Mouse (Mus musculus) midbrain, embryonic 14.5 days (tissue): ENCODE results near the gene Fbxo6. TPM values are rescaled to one million over a fixed set of nuclear protein-coding genes. Genes with fewer than 3 reads are reported as not detected.

ENCODE experiments used
- ATAC-seq: fragments of 200-750 bp; cut with Nextera tagmentation; 2 replicates; pipeline ENCODE4 v1.8.0; 2017; ENCODE audit warnings: moderate number of reproducible peaks, moderate library complexity; ENCODE audit not compliant: low FRiP score, low TSS enrichment
- DNase-seq: peaks from one replicate; pipeline ENCODE4 v3.0.0-alpha.2; 2015
- H3K27ac ChIP-seq: fragments of 300-500 bp; sonication (generic); replicated peaks from 2 replicates; pipeline ENCODE4 v1.5.1; 2014; ENCODE audit warnings: mild to moderate bottlenecking, low read depth, low read length, moderate library complexity
- H3K27me3 ChIP-seq: fragments of 300-500 bp; sonication (generic); 2 replicates; pipeline ENCODE4 v1.6.1; 2014; ENCODE audit warnings: low read length, control low read depth, mixed read lengths; ENCODE audit not compliant: control insufficient read depth, insufficient read depth
- H3K36me3 ChIP-seq: fragments of 300-500 bp; sonication (generic); 2 replicates; pipeline ENCODE4 v1.6.1; 2014; ENCODE audit warnings: low read length, control low read depth; ENCODE audit not compliant: control insufficient read depth, insufficient read depth
- H3K4me1 ChIP-seq: fragments of 300-500 bp; sonication (generic); 2 replicates; pipeline ENCODE4 v1.6.1; 2014; ENCODE audit warnings: mild to moderate bottlenecking, antibody characterized with exemption, low read length, control low read depth; ENCODE audit not compliant: control insufficient read depth, insufficient read depth
- H3K4me2 ChIP-seq: fragments of 300-500 bp; sonication (generic); 2 replicates; pipeline ENCODE4 v1.6.1; 2014; ENCODE audit warnings: mild to moderate bottlenecking, low read length, moderate library complexity
- H3K4me3 ChIP-seq: fragments of 300-500 bp; sonication (generic); replicated peaks from 2 replicates; pipeline ENCODE4 v1.5.1; 2014; ENCODE audit warnings: low read depth, low read length
- H3K9ac ChIP-seq: fragments of 300-500 bp; sonication (generic); replicated peaks from 2 replicates; pipeline ENCODE4 v1.6.1; 2014; ENCODE audit warnings: mild to moderate bottlenecking, low read length, moderate library complexity
- H3K9me3 ChIP-seq: fragments of 300-500 bp; sonication (generic); 2 replicates; pipeline ENCODE4 v1.6.1; 2016; ENCODE audit warnings: low read length, control low read depth, mixed read lengths; ENCODE audit not compliant: control insufficient read depth
- WGBS: fragments of 180-500 bp; shearing (Covaris S2); extraction: QIAGEN DNeasy Blood & Tissue Kit; methylation state at CpG from one replicate; pipeline ENCODE4 v1.1.7; 2014; 5-methylcytosine and 5-hydroxymethylcytosine counted together
- polyA plus RNA-seq: library from polyadenylated mRNA; unstranded; fragments of >200 nt; fragmentation: Nextera tagmentation; extraction: Ambion mirVana; gene quantifications from 2 replicates; pipeline ENCODE4 v1.2.1, GENCODE M21; 2014

Fbxo6 gene
- polyA plus RNA-seq, 1 experiment from 2014 or later: 18.7 TPM

DNA sequence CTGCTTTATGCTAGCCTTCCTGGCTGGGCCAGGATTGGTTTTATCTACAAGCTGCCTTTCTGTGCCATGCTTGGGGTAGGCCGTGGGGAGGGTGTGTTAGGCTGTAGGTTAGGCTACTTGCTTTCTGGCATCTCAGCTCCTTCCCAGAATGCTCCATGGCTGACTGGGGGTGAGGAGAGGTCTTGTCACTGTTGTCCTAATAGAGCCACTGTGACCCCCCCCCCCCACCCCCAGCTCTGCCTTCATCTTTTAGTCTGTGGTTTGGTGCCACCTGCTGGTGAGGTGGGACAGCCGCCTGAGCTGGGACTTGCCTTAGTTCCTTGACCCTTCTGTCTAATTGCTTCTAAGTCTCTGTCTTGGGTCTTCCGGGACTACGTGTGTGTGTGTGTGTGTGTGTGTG lies 15.0 kb upstream of the Fbxo6 start:
- H3K36me3 ChIP-seq: no peaks in the 10 kb centered on the region
- H3K4me1 ChIP-seq: peaks cover 15% of the 10 kb centered on the region
- peak overlapping the region; percentile 31 for H3K4me2 ChIP-seq
- peak; percentile 80 for DNase-seq
- H3K4me3 ChIP-seq: no peak overlapping the region
- no peaks in the 10 kb centered on the region for H3K9me3 ChIP-seq
- 15% methylated on average over 4 of the region's 4 CpGs for WGBS
- H3K9ac ChIP-seq: no peak overlapping the region
- peaks cover 55% of the 10 kb centered on the region for H3K27me3 ChIP-seq
- 0 out of 2 replicates have a peak overlapping the region, but pooled peaks have one; percentile 52 for H3K27ac ChIP-seq
- ATAC-seq: 0 out of 2 replicates have a peak, but pooled peaks have one; percentile 32

- Histone ChIP-seq H3K4me2 (peak overlapping the region; percentile 31), H3K9me3 (no peaks in the 10 kb centered on the region), H3K4me1 (peaks cover 15% of the 10 kb centered on the region), H3K9ac (no peak overlapping the region), H3K4me3 (no peak overlapping the region), H3K27ac (no peak overlapping the region), H3K36me3 (no peaks in the 10 kb centered on the region), H3K27me3 (peaks cover 61% of the 10 kb centered on the region)
- ATAC-seq (peak; percentile 38), DNase-seq (peak; percentile 64)
- WGBS: 3% methylated on average over 10 of the region's 10 CpGs
These were observed 14.5 kb upstream of the Fbxo6 start for GRCm38 (mm10) chr4:148166431-148166830.

- DNase-seq: no peak
- no peak overlapping the region for H3K4me3 ChIP-seq
- no peak overlapping the region for H3K9ac ChIP-seq
These were observed 13.6 kb upstream of the Fbxo6 start for GRCm38 (mm10) chr4:148165551-148165950.

GRCm38 (mm10) chr4:148164461-148164860 lies 12.5 kb upstream of the Fbxo6 start:
- H3K27ac ChIP-seq: no peak overlapping the region
- peaks cover 58% of the 10 kb centered on the region for H3K27me3 ChIP-seq
- DNase-seq (no peak), ATAC-seq (no peak)
- no peaks in the 10 kb centered on the region for H3K36me3 ChIP-seq
- WGBS: under 1% methylated on average over 16 of the region's 16 CpGs
- no peaks in the 10 kb centered on the region for H3K9me3 ChIP-seq
- H3K4me2 ChIP-seq: peak overlapping the region; percentile 53
- H3K4me1 ChIP-seq: peaks cover 22% of the 10 kb centered on the region
- H3K4me3 ChIP-seq: peak overlapping the region; percentile 25
- peak overlapping the region; percentile 43; the same call in 1 of the 2 replicates for H3K9ac ChIP-seq

More at GRCm38 (mm10) chr4:148165551-148165950, 13.6 kb upstream of the Fbxo6 start:
- no peak for ATAC-seq
- Histone ChIP-seq H3K9me3 (no peaks in the 10 kb centered on the region), H3K4me1 (peaks cover 19% of the 10 kb centered on the region), H3K36me3 (no peaks in the 10 kb centered on the region), H3K4me2 (no peak overlapping the region), H3K27ac (no peak overlapping the region), H3K27me3 (peaks cover 66% of the 10 kb centered on the region)
- 5% methylated on average over 17 of the region's 17 CpGs for WGBS

DNA sequence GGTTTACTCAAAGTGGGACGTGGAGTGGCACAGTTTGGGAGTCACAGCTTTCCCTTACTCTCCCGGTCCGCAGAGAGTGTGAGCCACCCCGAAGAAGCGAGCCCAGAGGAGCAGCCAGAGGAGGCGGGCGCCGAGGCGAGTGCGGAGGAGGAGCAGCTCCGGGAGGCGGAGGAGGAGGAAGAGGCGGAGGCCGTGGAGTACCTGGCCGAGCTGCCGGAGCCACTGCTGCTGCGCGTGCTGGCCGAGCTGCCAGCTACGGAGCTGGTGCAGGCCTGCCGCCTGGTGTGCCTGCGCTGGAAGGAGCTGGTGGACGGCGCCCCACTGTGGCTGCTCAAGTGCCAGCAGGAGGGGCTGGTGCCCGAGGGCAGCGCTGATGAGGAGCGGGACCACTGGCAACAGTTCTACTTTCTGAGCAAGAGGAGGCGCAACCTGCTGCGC lies 12.1 kb upstream of the Fbxo6 start:
- H3K4me2 ChIP-seq: peak overlapping the region; percentile 53
- ATAC-seq: no peak
- H3K27me3 ChIP-seq: peaks cover 57% of the 10 kb centered on the region
- no peak overlapping the region for H3K27ac ChIP-seq
- H3K36me3 ChIP-seq: no peaks in the 10 kb centered on the region
- peaks cover 22% of the 10 kb centered on the region for H3K4me1 ChIP-seq
- WGBS: under 1% methylated on average over 29 of the region's 29 CpGs
- peak overlapping the region; percentile 25 for H3K4me3 ChIP-seq
- DNase-seq: peak; percentile 87
- no peaks in the 10 kb centered on the region for H3K9me3 ChIP-seq
- H3K9ac ChIP-seq: peak overlapping the region; percentile 43; the same call in 1 of the 2 replicates

GRCm38 (mm10) chr4:148160436-148161390 lies 8.8 kb upstream of the Fbxo6 start, which contains the start of the genes Fbxo44 and Fbxo2:
Gene Fbxo44, minus strand, starts transcription at chr4:148160482.
Gene Fbxo2, plus strand, starts transcription at chr4:148160621.
- no peaks in the 10 kb centered on the region for H3K9me3 ChIP-seq
- DNase-seq (peak; percentile 81), ATAC-seq (peak; percentile 66)
- peaks cover 26% of the 10 kb centered on the region for H3K36me3 ChIP-seq
- peak within 1 kb of the TSS; percentile 92 for H3K27ac ChIP-seq
- WGBS: under 1% methylated on average over 43 of the region's 43 CpGs
- H3K27me3 ChIP-seq: peaks cover 40% of the 10 kb centered on the region
- H3K9ac ChIP-seq: peak within 1 kb of the TSS; percentile 90
- H3K4me2 ChIP-seq: peak within 1 kb of the TSS; percentile 82
- peaks cover 30% of the 10 kb centered on the region for H3K4me1 ChIP-seq
- peak within 1 kb of the TSS; percentile 76 for H3K4me3 ChIP-seq

DNA sequence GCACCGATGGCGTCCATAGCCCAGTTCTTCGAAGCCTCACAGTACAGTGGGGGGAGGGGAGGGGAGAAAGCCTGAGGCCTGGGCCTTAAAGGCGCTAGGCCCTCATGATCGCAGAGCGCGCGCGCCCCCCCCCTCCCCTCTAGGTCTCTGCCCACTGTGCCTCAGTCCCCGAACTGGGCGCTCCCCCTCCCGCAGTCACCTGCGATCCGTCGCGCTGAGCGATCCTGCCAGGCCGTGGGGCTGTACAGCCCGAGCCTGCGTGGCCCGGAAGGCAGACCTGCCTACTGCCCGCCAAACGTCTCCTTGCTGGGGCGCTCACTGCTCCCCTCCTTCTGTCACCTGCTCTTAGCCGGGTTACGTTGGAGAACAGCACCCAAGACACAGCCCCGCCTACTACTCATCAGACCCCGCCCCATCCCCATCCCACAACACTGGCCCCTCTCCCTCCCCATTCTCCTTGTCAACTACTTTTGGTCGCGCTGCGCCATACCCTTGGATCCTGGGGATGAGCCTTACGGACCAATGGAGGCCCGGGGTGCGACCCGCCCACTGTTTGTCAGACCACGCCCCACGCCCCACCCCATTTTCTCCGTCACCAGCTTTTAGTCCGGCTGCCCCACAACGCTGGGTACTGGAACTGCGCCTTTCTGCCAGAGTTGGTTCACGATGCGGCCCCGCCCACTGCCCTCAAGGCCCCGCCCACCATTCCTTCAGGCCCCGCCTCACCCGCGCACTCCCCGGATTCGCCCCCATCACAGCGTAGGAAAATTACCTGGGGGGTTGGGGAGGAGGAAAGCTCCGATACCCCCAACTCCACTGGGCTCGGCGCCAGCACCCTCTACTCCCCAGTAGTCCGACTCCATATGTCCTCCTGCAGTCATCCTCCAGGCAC lies 7.8 kb upstream of the Fbxo6 start:
- DNase-seq (peak; percentile 97), ATAC-seq (peak; percentile 89)
- Histone ChIP-seq H3K4me3 (peak overlapping the region; percentile 76), H3K27ac (peak overlapping the region; percentile 92), H3K9ac (peak overlapping the region; percentile 90), H3K9me3 (no peaks in the 10 kb centered on the region), H3K36me3 (peaks cover 35% of the 10 kb centered on the region), H3K4me2 (peak overlapping the region; percentile 82), H3K4me1 (peaks cover 29% of the 10 kb centered on the region), H3K27me3 (peaks cover 31% of the 10 kb centered on the region)
- under 1% methylated on average over 51 of the region's 55 CpGs for WGBS
